ENCODE assay signal across 12 mouse cellular contexts in genomic region chr16:48028626-48029025, GRCm38 (mm10).
"Had no signal": no experiment of that assay in that cellular context is flagged by ENCODE, and none has a peak within 500 bp of the region (broad histone marks: within the 10 kb centered on the region; RNA-seq: fewer than 3 reads in every experiment).

No protein-coding gene starts in this region.

- DNase-seq: retina, postnatal 1 day; right cerebral cortex, adult 18-20 months; right cerebral cortex, postnatal 14 days; right cerebral cortex, postnatal 25 days; right cerebral cortex, postnatal 4 days; spleen, adult 18-20 months; thymus, adult 18-20 months; thymus, adult 2 months; thymus, postnatal 14 days; thymus, postnatal 25 days; thymus, postnatal 36 days; thymus, postnatal 4 days had no signal
